Comparison of ENCODE assay signal across 23 mouse cellular contexts in the genomic region with DNA sequence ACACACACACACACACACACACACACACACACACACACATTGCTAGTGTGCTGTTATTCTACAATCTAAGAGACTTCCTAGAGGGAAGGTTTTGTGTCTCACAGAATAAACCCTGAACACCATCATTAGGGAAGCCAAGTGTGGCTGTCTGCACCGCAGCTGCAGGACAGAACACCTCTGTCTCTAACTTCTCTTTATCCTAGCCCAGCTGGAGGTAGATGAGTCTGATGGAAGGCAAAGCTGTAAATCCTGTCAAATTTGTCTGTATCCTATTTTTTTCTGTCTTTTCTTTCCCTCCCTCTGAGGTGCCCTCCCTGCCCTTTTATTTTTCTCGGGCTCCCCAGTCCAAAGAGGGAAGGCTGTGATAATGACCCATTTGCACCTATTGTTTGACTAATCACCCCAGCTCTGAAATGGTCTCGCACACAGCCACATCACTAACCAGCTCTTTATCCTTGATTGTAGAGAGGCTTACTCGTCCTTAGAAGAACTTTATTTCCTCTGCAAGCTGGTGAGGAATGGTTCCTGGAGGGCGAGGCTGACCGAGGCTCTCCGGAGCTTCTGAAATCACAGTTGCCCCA.
DNase-seq lines count a peak whose midpoint lies in the region; ATAC-seq and TF ChIP-seq lines count a peak whose summit lies in the region.
"Had no signal": no experiment of that assay in that cellular context is flagged by ENCODE, and none has a peak within 500 bp of the region (broad histone marks: within the 10 kb centered on the region; RNA-seq: fewer than 3 reads in every experiment).

No protein-coding gene starts in this region.

- no peaks in the 10 kb centered on the region for H3K9me3 ChIP-seq in forebrain, embryonic 12.5 days
- no peaks in the 10 kb centered on the region for H3K9me3 ChIP-seq in forebrain, embryonic 16.5 days (ENCODE audit: control insufficient read depth, low read length)
- no peaks in the 10 kb centered on the region for H3K9me3 ChIP-seq in neural tube, embryonic 12.5 days
- H3K9me3 ChIP-seq: embryonic facial prominence, embryonic 13.5 days; heart, embryonic 10.5 days; hindbrain, embryonic 15.5 days; intestine, embryonic 15.5 days; limb, embryonic 13.5 days; lung, embryonic 15.5 days had no signal

- TF ChIP-seq POLR2A in brain, embryonic 14.5 days (IDR thresholded peaks at IDR 0.05; ENCODE audit: borderline replicate concordance, extremely low read depth, insufficient read depth, insufficient read length, poor library complexity, severe bottlenecking), result no peak

- no peaks in the 10 kb centered on the region for H3K36me3 ChIP-seq in forebrain, embryonic 12.5 days (replicated peaks)
- H3K36me3 ChIP-seq in forebrain, embryonic 16.5 days (ENCODE audit: control insufficient read depth, insufficient read depth), result no peaks in the 10 kb centered on the region
- no peaks in the 10 kb centered on the region for H3K36me3 ChIP-seq in neural tube, embryonic 12.5 days
- H3K36me3 ChIP-seq: embryonic facial prominence, embryonic 13.5 days; heart, embryonic 10.5 days; hindbrain, embryonic 15.5 days; intestine, embryonic 15.5 days; limb, embryonic 13.5 days; lung, embryonic 15.5 days had no signal

- peak overlapping the region; percentile 29 for H3K4me2 ChIP-seq in forebrain, embryonic 12.5 days
- no peak overlapping the region for H3K4me2 ChIP-seq in forebrain, embryonic 16.5 days (ENCODE audit: low read length)
- H3K4me2 ChIP-seq in neural tube, embryonic 12.5 days (replicated peaks), result peak overlapping the region; percentile 18; the same call in 1 of the 2 replicates
- H3K4me2 ChIP-seq: embryonic facial prominence, embryonic 13.5 days; hindbrain, embryonic 15.5 days; intestine, embryonic 15.5 days; limb, embryonic 13.5 days; lung, embryonic 15.5 days had no signal

- H3K4me3 ChIP-seq in forebrain, embryonic 12.5 days (replicated peaks), result no peak overlapping the region
- no peak overlapping the region for H3K4me3 ChIP-seq in forebrain, embryonic 16.5 days (replicated peaks; ENCODE audit: low read length)
- H3K4me3 ChIP-seq in neural tube, embryonic 12.5 days, result no peak overlapping the region
- H3K4me3 ChIP-seq: embryonic facial prominence, embryonic 13.5 days; heart, embryonic 10.5 days; hindbrain, embryonic 15.5 days; intestine, embryonic 15.5 days; limb, embryonic 13.5 days; lung, embryonic 15.5 days; myocyte had no signal

- ATAC-seq in forebrain, embryonic 12.5 days (ENCODE audit: low FRiP score), result peak; percentile 74
- ATAC-seq in forebrain, embryonic 16.5 days, result no peak; the same call in 1 of the 2 replicates
- ATAC-seq in neural tube, embryonic 12.5 days (ENCODE audit: low FRiP score, low read depth), result peak; percentile 74
- ATAC-seq: intestine, embryonic 15.5 days had no signal

- peaks cover 9% of the 10 kb centered on the region for H3K4me1 ChIP-seq in forebrain, embryonic 12.5 days
- H3K4me1 ChIP-seq in forebrain, embryonic 16.5 days (replicated peaks; ENCODE audit: control insufficient read depth, insufficient read depth, low read length), result no peaks in the 10 kb centered on the region
- peaks cover 8% of the 10 kb centered on the region; the same call in 1 of the 2 replicates for H3K4me1 ChIP-seq in neural tube, embryonic 12.5 days
- H3K4me1 ChIP-seq: heart, embryonic 10.5 days; intestine, embryonic 15.5 days; lung, embryonic 15.5 days had no signal

- no peaks in the 10 kb centered on the region for H3K27me3 ChIP-seq in forebrain, embryonic 12.5 days
- no peaks in the 10 kb centered on the region for H3K27me3 ChIP-seq in forebrain, embryonic 16.5 days (replicated peaks; ENCODE audit: control insufficient read depth, insufficient read depth, low read length)
- H3K27me3 ChIP-seq in neural tube, embryonic 12.5 days (replicated peaks), result no peaks in the 10 kb centered on the region
- H3K27me3 ChIP-seq: embryonic facial prominence, embryonic 13.5 days; hindbrain, embryonic 15.5 days; intestine, embryonic 15.5 days; limb, embryonic 13.5 days; lung, embryonic 15.5 days had no signal

- TF ChIP-seq CTCF in brain, embryonic 14.5 days (IDR thresholded peaks at IDR 0.05; ENCODE audit: borderline replicate concordance, extremely low read depth, insufficient read depth, insufficient read length), result no peak

- peak; percentile 30 for DNase-seq in ES-CJ7 (ENCODE audit: low read depth, low spot score)
- peak; percentile 63 for DNase-seq in brain, embryonic 14.5 days (ENCODE audit: low read depth)
- DNase-seq in ovary, postnatal 10 days (ENCODE audit: low spot score), result no peak
- DNase-seq in heart, adult 18-20 months, result no peak
- DNase-seq in right cerebral cortex, adult 2 months (ENCODE audit: low spot score in 2 of 2), result no peak
- DNase-seq: adrenal gland, adult 2 months; cerebellum, adult 8-10 months; kidney, postnatal 36 days; lung, postnatal 4 days; right cerebral cortex, postnatal 14 days; spleen, adult 18-20 months; thymus, postnatal 36 days had no signal

- H3K27ac ChIP-seq in forebrain, embryonic 12.5 days, result 0 out of 2 replicates have a peak overlapping the region, but pooled peaks have one; percentile 8
- no peak overlapping the region for H3K27ac ChIP-seq in forebrain, embryonic 16.5 days (ENCODE audit: low read length)
- H3K27ac ChIP-seq in neural tube, embryonic 12.5 days, result no peak overlapping the region
- H3K27ac ChIP-seq: embryonic facial prominence, embryonic 13.5 days; heart, embryonic 10.5 days; hindbrain, embryonic 15.5 days; intestine, embryonic 15.5 days; limb, embryonic 13.5 days; liver, embryonic 14.5 days; lung, embryonic 15.5 days had no signal

- H3K9ac ChIP-seq in forebrain, embryonic 12.5 days, result no peak overlapping the region
- H3K9ac ChIP-seq in forebrain, embryonic 16.5 days (replicated peaks; ENCODE audit: low read depth, low read length), result no peak overlapping the region
- H3K9ac ChIP-seq in neural tube, embryonic 12.5 days, result no peak overlapping the region
- H3K9ac ChIP-seq: embryonic facial prominence, embryonic 13.5 days; hindbrain, embryonic 15.5 days; intestine, embryonic 15.5 days; limb, embryonic 13.5 days; liver, embryonic 14.5 days; lung, embryonic 15.5 days had no signal

- 5% methylated on average over 7 of the region's 7 CpGs for WGBS in forebrain, embryonic 12.5 days
- 4% methylated on average over 7 of the region's 7 CpGs for WGBS in forebrain, embryonic 16.5 days
- WGBS in neural tube, embryonic 12.5 days, result 2% methylated on average over 7 of the region's 7 CpGs

Comparison
In these comparisons a context has a peak if more than half of its experiments do, and no peak if none do; other contexts are left out.
1. DNase-seq: peak in ES-CJ7 (single experiment) and brain, embryonic 14.5 days (single experiment); none in ovary, postnatal 10 days (single experiment), heart, adult 18-20 months (0 of 2) and right cerebral cortex, adult 2 months (0 of 2).